Mouse (Mus musculus) stomach, embryonic 16.5 days (tissue): ENCODE data around the gene Fars2. TPM values are rescaled to one million over a fixed set of nuclear protein-coding genes. Genes with fewer than 3 reads are reported as not detected.

Experiments used
- ATAC-seq: fragments of 200-750 bp; cut with Nextera tagmentation; 2 replicates; pipeline ENCODE4 v1.8.0; 2017; ENCODE audit warnings: moderate number of reproducible peaks, moderate TSS enrichment; ENCODE audit not compliant: insufficient read depth, low FRiP score
- H3K27ac ChIP-seq: fragments of 300-500 bp; sonication (generic); 2 replicates; pipeline ENCODE4 v1.5.1; 2014; ENCODE audit warnings: low read length
- H3K27me3 ChIP-seq: fragments of 300-500 bp; sonication (generic); 2 replicates; pipeline ENCODE4 v1.6.1; 2014; ENCODE audit warnings: low read length, control low read depth, mixed read lengths; ENCODE audit not compliant: control insufficient read depth, insufficient read depth
- H3K36me3 ChIP-seq: fragments of 300-500 bp; sonication (generic); 2 replicates; pipeline ENCODE4 v1.6.1; 2014; ENCODE audit warnings: low read length; ENCODE audit not compliant: control insufficient read depth, insufficient read depth
- H3K4me1 ChIP-seq: fragments of 300-500 bp; sonication (generic); 2 replicates; pipeline ENCODE4 v1.6.1; 2014; ENCODE audit warnings: low read length, control low read depth, mixed read lengths; ENCODE audit not compliant: control insufficient read depth, insufficient read depth
- H3K4me2 ChIP-seq: fragments of 300-500 bp; sonication (generic); 2 replicates; pipeline ENCODE4 v1.6.1; 2014; ENCODE audit warnings: low read depth, low read length, mixed read lengths
- H3K4me3 ChIP-seq: fragments of 300-500 bp; sonication (generic); replicated peaks from 2 replicates; pipeline ENCODE4 v1.5.1; 2014; ENCODE audit warnings: mild to moderate bottlenecking, low read length
- H3K9ac ChIP-seq: fragments of 300-500 bp; sonication (generic); 2 replicates; pipeline ENCODE4 v1.6.1; 2014; ENCODE audit warnings: low read length
- H3K9me3 ChIP-seq: fragments of 300-500 bp; sonication (generic); replicated peaks from 2 replicates; pipeline ENCODE4 v1.6.1; 2016; ENCODE audit warnings: low read length, control low read depth; ENCODE audit not compliant: control insufficient read depth
- whole genome bisulfite sequencing: fragments of 180-500 bp; shearing (Covaris S2); extraction: QIAGEN DNeasy Blood & Tissue Kit; methylation state at CpG from one replicate; pipeline ENCODE4 v1.1.7; 2014; 5-methylcytosine and 5-hydroxymethylcytosine counted together
- polyA plus RNA-seq: library from polyadenylated mRNA; unstranded; fragments of >200 nt; fragmentation: Nextera tagmentation; extraction: Ambion mirVana; gene quantifications from 2 replicates; pipeline ENCODE4 v1.2.1, GENCODE M21; 2015

Fars2 gene
- polyA plus RNA-seq, 1 experiment from 2014 or later, result 34.6 TPM

DNA sequence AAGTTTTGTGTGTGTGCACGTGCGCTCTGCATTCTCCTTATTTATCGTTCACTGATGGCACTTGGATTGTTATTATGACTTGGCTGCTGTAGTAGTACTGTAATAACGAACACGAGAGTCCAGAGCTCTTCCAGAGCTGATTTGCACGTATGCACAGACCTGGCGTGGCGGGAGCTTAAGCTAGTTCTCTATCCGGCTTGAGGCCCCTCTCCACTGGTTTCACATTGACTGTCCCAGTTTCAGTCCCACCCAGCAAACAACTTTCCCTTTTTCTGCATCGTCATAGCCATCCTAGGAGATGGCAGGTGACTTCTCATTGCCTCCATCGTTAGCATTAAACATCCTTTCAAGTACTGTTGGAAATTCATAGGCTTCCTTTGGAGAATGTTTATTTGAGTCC, 252.2 kb downstream of the Fars2 start:
- H3K4me2 ChIP-seq, result no peak overlapping the region
- no peaks in the 10 kb centered on the region for H3K4me1 ChIP-seq
- H3K36me3 ChIP-seq, result no peaks in the 10 kb centered on the region
- no peaks in the 10 kb centered on the region for H3K9me3 ChIP-seq
- H3K4me3 ChIP-seq, result no peak overlapping the region
- no peaks in the 10 kb centered on the region for H3K27me3 ChIP-seq
- 73% methylated on average over 11 of the region's 11 CpGs for WGBS
- ATAC-seq, result no peak
- no peak overlapping the region for H3K9ac ChIP-seq
- H3K27ac ChIP-seq, result no peak overlapping the region

DNA sequence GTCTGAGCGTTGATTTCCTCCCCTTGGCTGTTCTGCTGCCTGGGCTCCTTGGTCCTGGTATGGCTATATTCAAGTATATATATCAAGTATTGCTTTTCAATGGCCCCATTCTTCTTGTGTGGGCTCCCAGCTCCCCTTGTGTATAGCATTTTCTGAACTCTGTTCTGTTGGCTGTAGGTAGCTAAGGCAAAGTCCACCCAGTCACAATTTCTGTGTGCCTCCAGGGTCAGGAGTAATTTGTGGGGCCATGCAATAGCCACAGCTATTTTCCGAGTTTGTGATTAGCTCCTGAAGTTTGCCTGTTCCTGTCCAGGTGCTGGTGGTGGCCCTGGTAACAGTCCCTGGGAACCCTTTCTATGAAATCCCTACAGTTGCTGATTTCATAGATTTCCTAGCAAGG, 266.0 kb downstream of the Fars2 start:
- H3K4me2 ChIP-seq, result no peak overlapping the region
- no peak for ATAC-seq
- H3K27me3 ChIP-seq, result no peaks in the 10 kb centered on the region
- 66% methylated on average over 2 of the region's 2 CpGs for WGBS
- H3K27ac ChIP-seq, result no peak overlapping the region
- H3K9me3 ChIP-seq, result no peaks in the 10 kb centered on the region
- H3K9ac ChIP-seq, result no peak overlapping the region
- no peaks in the 10 kb centered on the region for H3K36me3 ChIP-seq
- no peak overlapping the region for H3K4me3 ChIP-seq
- no peaks in the 10 kb centered on the region for H3K4me1 ChIP-seq

- Histone ChIP-seq H3K27ac (no peak overlapping the region), H3K4me3 (no peak overlapping the region), H3K9me3 (no peaks in the 10 kb centered on the region), H3K27me3 (no peaks in the 10 kb centered on the region), H3K4me1 (no peaks in the 10 kb centered on the region), H3K9ac (no peak overlapping the region), H3K36me3 (no peaks in the 10 kb centered on the region), H3K4me2 (no peak overlapping the region)
- 75% methylated on average over 5 of the region's 5 CpGs for WGBS
- ATAC-seq, result no peak
Observed at GRCm38 (mm10) chr13:36386074-36386473, 268.9 kb downstream of the Fars2 start.

GRCm38 (mm10) chr13:36391936-36392335, 274.7 kb downstream of the Fars2 start:
- H3K36me3 ChIP-seq, result no peaks in the 10 kb centered on the region
- no peaks in the 10 kb centered on the region for H3K4me1 ChIP-seq
- H3K4me2 ChIP-seq, result no peak overlapping the region
- H3K4me3 ChIP-seq, result no peak overlapping the region
- no peak for ATAC-seq
- H3K9ac ChIP-seq, result no peak overlapping the region
- WGBS, result 90% methylated on average over 7 of the region's 7 CpGs
- H3K27ac ChIP-seq, result no peak overlapping the region
- H3K9me3 ChIP-seq, result no peaks in the 10 kb centered on the region
- H3K27me3 ChIP-seq, result no peaks in the 10 kb centered on the region

- no peaks in the 10 kb centered on the region for H3K36me3 ChIP-seq
- no peak overlapping the region for H3K9ac ChIP-seq
- H3K4me1 ChIP-seq, result no peaks in the 10 kb centered on the region
- H3K4me2 ChIP-seq, result no peak overlapping the region
- H3K27ac ChIP-seq, result no peak overlapping the region
- H3K4me3 ChIP-seq, result no peak overlapping the region
- no peaks in the 10 kb centered on the region for H3K27me3 ChIP-seq
- no peak for ATAC-seq
- H3K9me3 ChIP-seq, result no peaks in the 10 kb centered on the region
- 85% methylated on average over 4 of the region's 4 CpGs for WGBS
Observed at GRCm38 (mm10) chr13:36392666-36393065, 275.5 kb downstream of the Fars2 start.

DNA sequence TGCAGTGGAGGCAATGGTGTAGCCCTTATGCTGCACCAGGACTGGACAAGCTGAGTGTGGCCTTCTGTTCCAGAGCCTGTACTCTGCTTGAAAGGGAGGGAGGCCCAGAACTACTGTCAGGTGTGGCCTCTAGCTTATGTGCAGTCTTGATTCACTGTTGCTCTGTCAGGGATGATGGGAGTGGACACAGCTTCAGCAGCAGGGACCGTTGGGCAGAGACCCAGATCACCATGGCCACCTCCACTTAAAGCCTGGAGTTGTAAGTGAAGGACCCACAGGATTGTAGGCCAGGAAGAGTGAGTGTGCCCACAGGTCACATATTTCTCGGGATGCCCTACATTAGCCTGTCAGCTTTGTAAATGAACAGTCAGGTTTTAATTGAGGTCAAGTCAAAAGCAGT, 283.8 kb downstream of the Fars2 start:
- no peak overlapping the region for H3K4me2 ChIP-seq
- no peaks in the 10 kb centered on the region for H3K36me3 ChIP-seq
- no peak for ATAC-seq
- no peak overlapping the region for H3K9ac ChIP-seq
- no peak overlapping the region for H3K4me3 ChIP-seq
- WGBS, result 61% methylated on average over 2 of the region's 2 CpGs
- no peak overlapping the region for H3K27ac ChIP-seq
- H3K9me3 ChIP-seq, result no peaks in the 10 kb centered on the region
- H3K4me1 ChIP-seq, result no peaks in the 10 kb centered on the region
- H3K27me3 ChIP-seq, result no peaks in the 10 kb centered on the region

DNA sequence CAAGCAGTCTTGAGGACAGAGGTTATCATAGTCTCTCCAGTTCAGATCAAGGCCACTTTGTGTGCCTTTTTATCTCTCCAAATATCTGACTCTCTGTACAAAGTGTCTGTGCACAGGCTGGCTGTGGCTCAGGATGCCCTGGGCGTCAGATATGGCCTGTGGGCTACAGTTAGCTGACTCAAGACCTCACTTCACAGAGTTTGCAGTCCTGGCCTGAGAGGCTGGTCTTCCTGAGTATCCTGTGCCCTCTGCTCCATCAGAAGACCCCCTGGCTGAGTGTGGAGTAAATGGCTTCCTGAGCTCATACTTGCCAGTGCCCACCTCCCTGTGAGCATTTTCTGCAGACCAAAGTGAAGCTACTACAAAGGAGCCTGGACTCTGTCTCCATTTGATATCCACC, 296.1 kb downstream of the Fars2 start:
- no peaks in the 10 kb centered on the region for H3K36me3 ChIP-seq
- no peak for ATAC-seq
- WGBS, result 81% methylated on average over 1 of the region's 1 CpGs
- no peaks in the 10 kb centered on the region for H3K4me1 ChIP-seq
- H3K27ac ChIP-seq, result no peak overlapping the region
- no peak overlapping the region for H3K9ac ChIP-seq
- no peak overlapping the region for H3K4me2 ChIP-seq
- no peaks in the 10 kb centered on the region for H3K9me3 ChIP-seq
- no peaks in the 10 kb centered on the region for H3K27me3 ChIP-seq
- no peak overlapping the region for H3K4me3 ChIP-seq

- H3K36me3 ChIP-seq, result no peaks in the 10 kb centered on the region
- H3K27ac ChIP-seq, result no peak overlapping the region
- no peaks in the 10 kb centered on the region for H3K4me1 ChIP-seq
- H3K4me3 ChIP-seq, result no peak overlapping the region
- no peaks in the 10 kb centered on the region for H3K27me3 ChIP-seq
- no peak overlapping the region for H3K4me2 ChIP-seq
- H3K9ac ChIP-seq, result no peak overlapping the region
- ATAC-seq, result no peak
- 88% methylated on average over 1 of the region's 1 CpGs for WGBS
- H3K9me3 ChIP-seq, result no peaks in the 10 kb centered on the region
Observed at GRCm38 (mm10) chr13:36415176-36415575, 298.0 kb downstream of the Fars2 start.

DNA sequence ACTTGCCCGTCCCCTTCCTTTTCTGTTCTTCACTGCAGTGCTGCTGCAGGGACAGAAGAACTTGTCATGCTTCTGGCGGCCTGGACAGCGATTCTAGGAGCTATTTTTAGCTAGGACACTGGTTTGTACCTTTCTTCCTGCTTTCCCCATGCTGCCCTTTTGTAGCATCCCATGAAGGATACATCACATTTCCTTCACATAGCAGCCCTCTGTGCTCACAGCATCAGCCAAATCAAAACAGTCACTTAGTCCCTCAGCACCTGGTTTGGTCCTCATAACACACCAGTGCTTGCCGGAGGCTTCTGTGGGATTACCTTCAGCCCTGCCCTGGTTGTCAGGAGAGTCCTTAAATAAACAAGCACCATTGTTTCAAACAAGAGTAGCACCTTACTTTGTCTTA, 299.3 kb downstream of the Fars2 start:
- Histone ChIP-seq H3K36me3 (no peaks in the 10 kb centered on the region), H3K9ac (no peak overlapping the region), H3K4me2 (no peak overlapping the region), H3K27ac (no peak overlapping the region), H3K4me1 (no peaks in the 10 kb centered on the region), H3K4me3 (no peak overlapping the region), H3K9me3 (no peaks in the 10 kb centered on the region), H3K27me3 (no peaks in the 10 kb centered on the region)
- WGBS, result 46% methylated on average over 4 of the region's 4 CpGs
- no peak for ATAC-seq

GRCm38 (mm10) chr13:36419357-36419756, 302.1 kb downstream of the Fars2 start:
- ATAC-seq, result no peak
- Histone ChIP-seq H3K4me3 (no peak overlapping the region), H3K27me3 (no peaks in the 10 kb centered on the region), H3K36me3 (no peaks in the 10 kb centered on the region), H3K9ac (no peak overlapping the region), H3K4me1 (no peaks in the 10 kb centered on the region), H3K27ac (no peak overlapping the region), H3K9me3 (no peaks in the 10 kb centered on the region), H3K4me2 (no peak overlapping the region)
